Mouse (Mus musculus) kidney, postnatal 0 days (tissue): ENCODE results near the gene Cldn3. TPM values are rescaled to one million over a fixed set of nuclear protein-coding genes. Genes with fewer than 3 reads are reported as not detected.

Experiments
- ATAC-seq: fragments of 200-750 bp; cut with Nextera tagmentation; replicated peaks from 2 replicates; pipeline ENCODE4 v1.8.0; 2017; ENCODE audit warnings: low read depth, moderate number of reproducible peaks, moderate TSS enrichment, moderate library complexity; ENCODE audit not compliant: low FRiP score
- DNase-seq: peaks from one replicate; pipeline ENCODE4 v3.0.0-alpha.2; 2016; ENCODE audit warnings: low spot score
- H3K27ac ChIP-seq: fragments of 300-500 bp; sonication (generic); 2 replicates; pipeline ENCODE4 v1.5.1; 2014; ENCODE audit warnings: mild to moderate bottlenecking
- H3K27me3 ChIP-seq: fragments of 300-500 bp; sonication (generic); 2 replicates; pipeline ENCODE4 v1.6.1; 2014; ENCODE audit warnings: low read length, mixed read lengths; ENCODE audit not compliant: insufficient read depth
- H3K36me3 ChIP-seq: fragments of 300-500 bp; sonication (generic); 2 replicates; pipeline ENCODE4 v1.6.1; 2014; ENCODE audit warnings: low read length, mixed read lengths; ENCODE audit not compliant: insufficient read depth
- H3K4me1 ChIP-seq: fragments of 300-500 bp; sonication (generic); replicated peaks from 2 replicates; pipeline ENCODE4 v1.6.1; 2014; ENCODE audit warnings: antibody characterized with exemption, low read length, mixed read lengths; ENCODE audit not compliant: insufficient read depth
- H3K4me2 ChIP-seq: fragments of 300-500 bp; sonication (generic); 2 replicates; pipeline ENCODE4 v1.6.1; 2014; ENCODE audit warnings: mild to moderate bottlenecking, low read length, moderate library complexity, mixed read lengths
- H3K4me3 ChIP-seq: fragments of 300-500 bp; sonication (generic); replicated peaks from 2 replicates; pipeline ENCODE4 v1.5.1; 2014; ENCODE audit warnings: low read depth, low read length
- H3K9ac ChIP-seq: fragments of 300-500 bp; sonication (generic); 2 replicates; pipeline ENCODE4 v1.6.1; 2014; ENCODE audit warnings: low read depth, low read length
- H3K9me3 ChIP-seq: fragments of 300-500 bp; sonication (generic); replicated peaks from 2 replicates; pipeline ENCODE4 v1.6.1; 2016; ENCODE audit warnings: low read length, inconsistent platforms, mixed read lengths
- CTCF ChIP-seq: IDR thresholded peaks from 2 replicates; pipeline ENCODE4 v1.5.1; 2016; ENCODE audit warnings: antibody characterized with exemption, low read depth, mild to moderate bottlenecking, moderate library complexity
- WGBS: fragments of 180-500 bp; shearing (Covaris S2); extraction: QIAGEN DNeasy Blood & Tissue Kit; methylation state at CpG from one replicate; pipeline ENCODE4 v1.1.7; 2014; 5-methylcytosine and 5-hydroxymethylcytosine counted together
- polyA plus RNA-seq: library from polyadenylated mRNA; unstranded; fragments of >200 nt; fragmentation: Nextera tagmentation; extraction: Ambion mirVana; gene quantifications from 2 replicates; pipeline ENCODE4 v1.2.1, GENCODE M21; 2015

The Cldn3 gene
- polyA plus RNA-seq, 1 experiment from 2014 or later: 72.9 TPM

DNA sequence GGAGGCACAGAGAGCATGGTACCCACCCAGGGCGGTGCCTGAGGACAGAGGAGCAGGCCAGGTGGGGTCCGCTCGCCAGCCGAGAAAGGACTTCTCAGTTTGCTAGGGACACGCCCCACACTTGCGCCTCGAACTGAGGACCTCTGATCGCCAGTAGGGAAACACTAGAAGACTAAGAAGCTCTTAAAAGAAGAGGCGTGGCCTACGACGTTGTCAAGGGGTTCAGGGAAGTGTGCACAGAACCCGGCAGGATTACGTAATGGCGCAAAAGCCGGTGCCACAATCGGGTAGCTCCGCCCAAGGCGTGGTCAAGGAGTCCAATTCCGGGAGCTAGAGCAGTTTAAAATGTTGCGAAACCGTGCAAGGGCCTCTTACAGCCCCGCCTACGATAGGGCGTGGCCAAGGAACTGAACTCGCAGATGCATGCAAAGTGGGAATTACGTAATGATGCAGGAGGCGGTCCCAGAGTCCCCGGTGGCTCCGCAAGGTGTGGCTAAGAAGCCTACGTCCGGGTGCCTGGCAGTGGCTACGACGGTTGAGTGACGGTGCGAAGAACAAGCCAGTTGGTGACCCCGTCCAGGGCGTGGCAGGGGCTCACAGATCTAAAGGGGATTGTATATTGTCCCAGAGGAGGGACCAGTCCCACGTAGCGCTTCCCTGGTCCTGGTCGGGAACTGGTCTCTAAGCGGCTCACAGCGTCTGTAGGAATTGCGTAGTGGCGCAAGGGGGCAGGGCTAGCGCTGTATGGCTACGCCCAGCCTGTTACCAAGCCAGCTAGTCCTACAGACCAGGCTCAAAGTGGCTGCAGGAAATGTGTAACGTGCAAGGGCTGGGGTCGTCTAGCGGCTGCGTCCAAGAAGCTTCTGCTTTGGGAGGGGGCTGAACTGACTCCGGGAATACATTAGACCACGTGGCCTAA, 22.9 kb downstream of the Cldn3 start, which contains the start of gene Abhd11:
Abhd11 (plus strand) TSS at position 482 of the 919 bp plus-strand sequence.
- Histone ChIP-seq H3K4me2 (peak within 1 kb of the TSS; percentile 72), H3K4me1 (peaks cover 6% of the 10 kb centered on the region; the same call in 1 of the 2 replicates), H3K27me3 (no peaks in the 10 kb centered on the region), H3K27ac (peak within 1 kb of the TSS; percentile 96), H3K9me3 (no peaks in the 10 kb centered on the region), H3K9ac (peak within 1 kb of the TSS; percentile 63), H3K36me3 (no peaks in the 10 kb centered on the region), H3K4me3 (peak within 1 kb of the TSS; percentile 54)
- TF ChIP-seq CTCF: peak; percentile 45
- WGBS: under 1% methylated on average over 52 of the region's 52 CpGs
- DNase-seq: peak; percentile 100
- peak; percentile 88 for ATAC-seq

DNA sequence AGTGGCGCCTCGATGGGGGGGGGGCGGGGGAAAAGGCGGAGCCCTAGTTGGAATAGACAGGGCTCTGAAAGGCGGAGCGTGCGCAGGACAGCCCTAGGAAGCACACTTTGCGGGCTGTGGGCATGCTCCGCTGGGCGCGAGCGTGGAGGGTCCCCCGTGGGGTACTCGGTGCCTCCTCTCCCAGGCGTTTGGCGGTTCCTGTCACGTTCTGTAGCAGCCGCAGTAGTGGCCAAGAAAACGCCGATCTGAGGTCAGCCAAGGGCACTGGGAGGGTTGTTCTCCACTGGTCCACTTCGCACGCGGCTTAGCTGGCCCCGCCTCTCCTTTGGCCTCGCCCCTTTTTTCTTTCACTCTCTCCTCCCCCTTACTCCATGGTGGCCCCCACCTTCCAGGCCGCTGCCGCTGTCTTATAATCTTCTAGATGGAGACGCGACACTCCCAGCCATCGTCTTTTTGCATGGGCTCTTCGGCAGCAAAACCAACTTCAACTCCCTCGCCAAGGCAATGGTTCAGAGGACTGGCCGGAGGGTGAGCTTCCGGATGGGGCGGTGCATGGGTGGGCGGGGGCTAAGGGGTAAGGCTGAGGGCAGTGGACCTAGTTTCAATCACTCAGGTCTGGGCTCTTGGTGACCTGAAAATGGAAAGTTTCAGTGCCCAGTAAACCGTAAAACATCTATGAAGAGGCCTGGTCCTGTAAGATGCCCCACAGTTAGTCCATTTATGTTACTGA, 23.7 kb downstream of the Cldn3 start:
- peak overlapping the region; percentile 63 for H3K9ac ChIP-seq
- no peaks in the 10 kb centered on the region for H3K36me3 ChIP-seq
- 0% methylated on average over 35 of the region's 37 CpGs for WGBS
- peak; percentile 96 for DNase-seq
- peak; percentile 61 for ATAC-seq
- H3K4me1 ChIP-seq: peaks cover 6% of the 10 kb centered on the region; the same call in 1 of the 2 replicates
- H3K4me2 ChIP-seq: peak overlapping the region; percentile 69
- no peaks in the 10 kb centered on the region for H3K9me3 ChIP-seq
- no peaks in the 10 kb centered on the region for H3K27me3 ChIP-seq
- H3K27ac ChIP-seq: peak overlapping the region; percentile 96
- peak overlapping the region; percentile 54 for H3K4me3 ChIP-seq
- TF ChIP-seq CTCF: no peak

DNA sequence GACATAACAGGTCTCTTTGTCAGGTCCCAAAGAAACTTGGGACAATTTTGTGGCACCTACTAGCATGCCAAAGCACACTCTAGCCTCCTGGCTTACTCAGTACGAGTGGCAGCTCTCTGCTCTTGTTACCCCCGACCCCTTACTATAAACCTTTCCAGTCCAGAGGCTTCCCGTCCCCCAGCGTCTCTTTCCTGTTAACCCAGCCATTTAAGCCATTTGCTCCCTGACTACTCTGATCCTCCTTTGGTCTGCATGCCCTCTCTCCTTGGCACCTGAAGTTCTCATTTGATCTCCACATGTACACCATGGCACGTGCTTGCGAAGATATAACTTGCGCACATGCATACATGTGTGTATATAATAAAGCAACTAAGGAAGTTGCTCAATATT, 24.3 kb downstream of the Cldn3 start:
- Histone ChIP-seq H3K4me2 (peak overlapping the region; percentile 69), H3K9me3 (no peaks in the 10 kb centered on the region), H3K4me3 (peak overlapping the region; percentile 54), H3K36me3 (no peaks in the 10 kb centered on the region), H3K9ac (peak overlapping the region; percentile 63; the same call in 1 of the 2 replicates), H3K4me1 (peaks cover 6% of the 10 kb centered on the region; the same call in 1 of the 2 replicates), H3K27me3 (no peaks in the 10 kb centered on the region), H3K27ac (peak overlapping the region; percentile 96)
- no peak for TF ChIP-seq CTCF
- ATAC-seq (no peak), DNase-seq (no peak)
- 39% methylated on average over 7 of the region's 7 CpGs for WGBS

DNA sequence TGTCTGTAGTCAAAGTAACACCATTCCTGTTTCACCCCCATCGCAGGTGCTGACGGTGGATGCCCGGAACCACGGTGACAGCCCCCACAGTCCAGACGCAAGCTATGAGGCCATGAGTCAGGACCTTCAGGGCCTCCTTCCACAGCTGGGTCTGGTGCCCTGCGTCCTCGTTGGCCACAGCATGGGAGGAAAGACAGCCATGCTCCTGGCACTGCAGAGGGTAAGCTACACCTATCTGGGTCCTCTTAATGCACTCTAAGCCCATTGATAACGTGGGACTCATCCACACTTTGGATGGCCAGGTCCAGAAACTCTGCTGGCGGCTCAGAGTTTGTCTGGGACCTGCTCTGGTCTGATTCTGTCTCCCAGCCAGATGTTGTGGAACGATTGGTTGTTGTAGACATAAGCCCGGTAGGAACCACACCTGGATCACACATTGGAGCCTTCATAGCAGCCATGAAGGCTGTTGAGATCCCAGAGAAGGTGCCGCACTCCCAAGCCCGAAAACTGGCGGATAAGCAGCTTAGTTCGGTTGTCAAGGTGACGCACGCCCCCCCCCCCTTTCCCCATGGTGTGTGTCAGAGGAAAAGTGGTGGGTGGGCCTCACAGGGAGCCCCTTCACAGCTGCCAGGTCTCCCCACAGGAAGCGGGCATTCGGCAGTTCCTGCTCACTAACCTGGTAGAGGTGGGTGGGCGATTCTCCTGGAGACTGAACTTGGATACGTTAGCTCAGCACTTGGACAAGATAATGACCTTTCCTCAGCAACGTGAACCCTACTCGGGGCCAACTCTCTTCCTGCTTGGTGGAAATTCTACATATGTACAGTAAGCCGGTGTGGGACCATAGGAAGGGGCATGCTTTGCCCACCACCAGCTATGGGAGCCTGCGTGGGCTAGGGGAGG, 25.1 kb downstream of the Cldn3 start:
- peak overlapping the region; percentile 69; the same call in 1 of the 2 replicates for H3K4me2 ChIP-seq
- 83% methylated on average over 23 of the region's 25 CpGs for WGBS
- TF ChIP-seq CTCF: no peak
- no peaks in the 10 kb centered on the region for H3K36me3 ChIP-seq
- no peaks in the 10 kb centered on the region for H3K9me3 ChIP-seq
- DNase-seq (no peak), ATAC-seq (no peak)
- H3K27ac ChIP-seq: no peak overlapping the region; the same call in 1 of the 2 replicates
- no peaks in the 10 kb centered on the region for H3K27me3 ChIP-seq
- H3K4me1 ChIP-seq: peaks cover 6% of the 10 kb centered on the region; the same call in 1 of the 2 replicates
- H3K9ac ChIP-seq: no peak overlapping the region
- H3K4me3 ChIP-seq: no peak overlapping the region

DNA sequence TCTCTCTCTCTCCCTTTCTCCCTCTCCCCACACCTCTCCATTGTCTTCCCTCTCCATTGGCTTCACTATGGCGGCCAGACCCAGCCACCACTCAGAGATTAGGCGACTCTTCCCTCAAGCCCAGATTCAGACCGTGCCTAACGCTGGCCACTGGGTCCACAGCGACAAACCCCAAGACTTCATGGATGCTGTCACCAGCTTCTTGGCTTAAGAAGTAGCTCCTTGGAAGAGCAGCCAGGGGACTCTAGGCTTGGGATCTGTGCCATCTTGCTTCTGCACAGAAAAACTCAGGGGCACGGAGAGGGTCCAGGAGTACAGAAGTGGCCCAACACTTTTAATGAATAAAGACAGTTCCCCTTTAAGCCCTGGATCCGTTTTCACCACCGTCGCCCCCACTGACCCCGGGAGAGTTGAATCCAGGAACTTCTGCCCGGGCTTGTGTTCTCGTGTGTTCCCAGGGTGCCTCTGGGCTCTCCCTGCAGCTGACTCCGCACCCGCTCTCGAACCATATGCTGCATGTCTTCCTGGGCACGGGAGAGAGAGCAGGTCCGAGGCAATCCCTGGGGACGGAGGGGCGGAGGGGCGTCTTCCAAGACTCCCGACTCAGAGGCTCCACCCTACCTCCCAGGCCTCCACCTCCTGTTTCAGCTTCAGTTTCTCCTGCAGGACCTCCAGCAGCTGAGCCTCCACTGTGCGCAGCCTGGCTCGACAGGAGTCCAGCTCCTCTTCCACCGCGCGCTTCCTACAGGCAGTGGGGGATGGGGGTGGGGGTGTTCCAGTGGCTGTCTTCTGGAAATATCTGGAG, 26.0 kb downstream of the Cldn3 start:
- Histone ChIP-seq H3K4me1 (peaks cover 6% of the 10 kb centered on the region; the same call in 1 of the 2 replicates), H3K4me2 (peak overlapping the region; percentile 48), H3K36me3 (no peaks in the 10 kb centered on the region), H3K27me3 (no peaks in the 10 kb centered on the region), H3K9ac (peak overlapping the region; percentile 39; the same call in 1 of the 2 replicates), H3K27ac (peak overlapping the region; percentile 62; the same call in 1 of the 2 replicates), H3K4me3 (peak overlapping the region; percentile 27), H3K9me3 (no peaks in the 10 kb centered on the region)
- no peak for ATAC-seq
- TF ChIP-seq CTCF: no peak
- 33% methylated on average over 26 of the region's 26 CpGs for WGBS
- peak; percentile 53 for DNase-seq
